Mouse (Mus musculus): ENCODE data around the gene Pdss1.
A peak's percentile ranks its signal among the peaks of the same experiment; 100 is the strongest.
"Not testable (repeated sequence)": the region's sequence is repeated elsewhere in the genome, so short reads cannot be mapped to it uniquely, and the experiment has no call there.

Gene Pdss1

GRCm38 (mm10) chr2:22895282-22896273 lies at the start of gene Pdss1:
TSS of gene Pdss1 (plus strand) at chr2:22895522.
- peak; percentile 70 to 79 for DNase-seq (ENCODE audit: low spot score in 2 of 2)

- DNase-seq (ENCODE audit: low spot score in 2 of 2): no peak
These were observed 43.4 kb upstream of the Pdss1 start for GRCm38 (mm10) chr2:22851900-22852299.

- DNase-seq (ENCODE audit: low spot score in 2 of 2): no peak
These were observed 37.8 kb upstream of the Pdss1 start for GRCm38 (mm10) chr2:22857501-22857900.

- DNase-seq (ENCODE audit: low spot score in 2 of 2): no peak
These were observed 33.1 kb upstream of the Pdss1 start for GRCm38 (mm10) chr2:22862194-22862593.

GRCm38 (mm10) chr2:22864394-22865037 lies 30.8 kb upstream of the Pdss1 start:
- DNase-seq (ENCODE audit: low spot score in 2 of 2): peak; percentile 33 to 68

- DNase-seq (ENCODE audit: low spot score in 2 of 2): no peak
These were observed 29.5 kb upstream of the Pdss1 start for GRCm38 (mm10) chr2:22865818-22866217.

- DNase-seq (ENCODE audit: low spot score in 2 of 2): no peak
These were observed 28.4 kb upstream of the Pdss1 start for GRCm38 (mm10) chr2:22866894-22867424.

GRCm38 (mm10) chr2:22873159-22873558 lies 22.2 kb upstream of the Pdss1 start:
- no peak for DNase-seq (ENCODE audit: low spot score in 2 of 2)

GRCm38 (mm10) chr2:22874628-22875027 lies 20.7 kb upstream of the Pdss1 start:
- DNase-seq (ENCODE audit: low spot score in 2 of 2): no peak

GRCm38 (mm10) chr2:22876614-22877013 lies 18.7 kb upstream of the Pdss1 start:
- no peak for DNase-seq (ENCODE audit: low spot score in 2 of 2)

- DNase-seq (ENCODE audit: low spot score in 2 of 2): no peak
These were observed 16.5 kb upstream of the Pdss1 start for GRCm38 (mm10) chr2:22878781-22879180.

- not testable (repeated sequence) for DNase-seq (ENCODE audit: low spot score in 2 of 2)
These were observed 14.6 kb upstream of the Pdss1 start for GRCm38 (mm10) chr2:22880726-22881125.

GRCm38 (mm10) chr2:22894932-22895281 lies 415 bp upstream of the Pdss1 start:
- DNase-seq (ENCODE audit: low spot score in 2 of 2): no peak

- DNase-seq (ENCODE audit: low spot score in 2 of 2): no peak
These were observed 8.6 kb downstream of the Pdss1 start for GRCm38 (mm10) chr2:22903947-22904346.

GRCm38 (mm10) chr2:22914421-22914820 lies 19.1 kb downstream of the Pdss1 start:
- DNase-seq (ENCODE audit: low spot score in 2 of 2): no peak

GRCm38 (mm10) chr2:22918651-22919050 lies 23.3 kb downstream of the Pdss1 start:
- DNase-seq (ENCODE audit: low spot score in 2 of 2): no peak

- DNase-seq (ENCODE audit: low spot score in 2 of 2): not testable (repeated sequence)
These were observed 30.6 kb downstream of the Pdss1 start for GRCm38 (mm10) chr2:22925911-22926310.

GRCm38 (mm10) chr2:22928259-22928658 lies 32.9 kb downstream of the Pdss1 start:
- DNase-seq (ENCODE audit: low spot score in 2 of 2): no peak

- DNase-seq (ENCODE audit: low spot score in 2 of 2): no peak
These were observed 38.2 kb downstream of the Pdss1 start for GRCm38 (mm10) chr2:22933556-22933955.

GRCm38 (mm10) chr2:22949956-22950355 lies 54.6 kb downstream of the Pdss1 start:
- DNase-seq (ENCODE audit: low spot score in 2 of 2): no peak

GRCm38 (mm10) chr2:22954278-22954677 lies 59.0 kb downstream of the Pdss1 start:
- DNase-seq (ENCODE audit: low spot score in 2 of 2): no peak

GRCm38 (mm10) chr2:22955914-22956313 lies 60.6 kb downstream of the Pdss1 start:
- DNase-seq (ENCODE audit: low spot score in 2 of 2): no peak

- no peak for DNase-seq (ENCODE audit: low spot score in 2 of 2)
These were observed 62.1 kb downstream of the Pdss1 start for GRCm38 (mm10) chr2:22957415-22957814.
